Mouse (Mus musculus): ENCODE measurements around the gene Opcml. TPM values are rescaled to one million over a fixed set of nuclear protein-coding genes. Genes with fewer than 3 reads are reported as not detected.

The Opcml gene
- polyA plus RNA-seq, 1 experiment from 2014 or later = 0.02 TPM

GRCm38 (mm10) chr9:28621939-28622338 is 831.4 kb downstream of the Opcml start:
- Histone ChIP-seq H3K27ac (ENCODE audit: low read depth) (no peak overlapping the region), H3K4me2 (ENCODE audit: low read depth, low read length) (no peak overlapping the region), H3K4me1 (ENCODE audit: insufficient read depth) (no peaks in the 10 kb centered on the region), H3K36me3 (replicated peaks; ENCODE audit: insufficient read depth, low read length) (no peaks in the 10 kb centered on the region), H3K9ac (replicated peaks) (no peak overlapping the region), H3K27me3 (ENCODE audit: insufficient read depth, low read length) (no peaks in the 10 kb centered on the region), H3K9me3 (ENCODE audit: low read length) (no peaks in the 10 kb centered on the region), H3K4me3 (ENCODE audit: low read depth, low read length) (no peak overlapping the region)
- WGBS (ENCODE audit: insufficient replicate concordance) = 64% methylated on average over 1 of the region's 1 CpGs
- ATAC-seq (no peak), DNase-seq (no peak)
- TF ChIP-seq CTCF (IDR thresholded peaks at IDR 0.05; ENCODE audit: low read depth) = no peak

- WGBS (ENCODE audit: insufficient replicate concordance) = 64% methylated on average over 10 of the region's 10 CpGs
- TF ChIP-seq EP300 (IDR thresholded peaks at IDR 0.05; ENCODE audit: low read depth) = no peak
- TF ChIP-seq CTCF (IDR thresholded peaks at IDR 0.05; ENCODE audit: low read depth) = no peak
- H3K9me3 ChIP-seq (ENCODE audit: low read length) = no peaks in the 10 kb centered on the region
- H3K4me1 ChIP-seq (ENCODE audit: insufficient read depth) = no peaks in the 10 kb centered on the region
- ATAC-seq (no peak), DNase-seq (no peak)
- H3K27me3 ChIP-seq (ENCODE audit: insufficient read depth, low read length) = no peaks in the 10 kb centered on the region
- H3K4me3 ChIP-seq (ENCODE audit: low read depth, low read length) = no peak overlapping the region
- H3K27ac ChIP-seq (ENCODE audit: low read depth) = no peak overlapping the region
- H3K9ac ChIP-seq (replicated peaks) = no peak overlapping the region
- no peaks in the 10 kb centered on the region for H3K36me3 ChIP-seq (replicated peaks; ENCODE audit: insufficient read depth, low read length)
- H3K4me2 ChIP-seq (ENCODE audit: low read depth, low read length) = no peak overlapping the region
These were observed 834.3 kb downstream of the Opcml start for GRCm38 (mm10) chr9:28624870-28625269.

GRCm38 (mm10) chr9:28642766-28643165 is 852.2 kb downstream of the Opcml start:
- H3K4me1 ChIP-seq (ENCODE audit: insufficient read depth) = no peaks in the 10 kb centered on the region
- ATAC-seq (no peak), DNase-seq (no peak)
- TF ChIP-seq CTCF (IDR thresholded peaks at IDR 0.05; ENCODE audit: low read depth) (no peak), EP300 (IDR thresholded peaks at IDR 0.05; ENCODE audit: low read depth) (no peak)
- H3K27ac ChIP-seq (ENCODE audit: low read depth) = no peak overlapping the region
- H3K9ac ChIP-seq (replicated peaks) = no peak overlapping the region
- no peak overlapping the region for H3K4me2 ChIP-seq (ENCODE audit: low read depth, low read length)
- no peaks in the 10 kb centered on the region for H3K9me3 ChIP-seq (ENCODE audit: low read length)
- H3K4me3 ChIP-seq (ENCODE audit: low read depth, low read length) = no peak overlapping the region
- H3K36me3 ChIP-seq (replicated peaks; ENCODE audit: insufficient read depth, low read length) = no peaks in the 10 kb centered on the region
- no peaks in the 10 kb centered on the region for H3K27me3 ChIP-seq (ENCODE audit: insufficient read depth, low read length)

- ATAC-seq = no peak
- no peak for TF ChIP-seq EP300 (IDR thresholded peaks at IDR 0.05; ENCODE audit: low read depth)
- TF ChIP-seq CTCF (IDR thresholded peaks at IDR 0.05; ENCODE audit: low read depth) = no peak
- WGBS (ENCODE audit: insufficient replicate concordance) = 72% methylated on average over 2 of the region's 2 CpGs
These were observed 853.5 kb downstream of the Opcml start for GRCm38 (mm10) chr9:28644063-28644462.

GRCm38 (mm10) chr9:28650089-28650488 is 859.5 kb downstream of the Opcml start:
- Histone ChIP-seq H3K27ac (ENCODE audit: low read depth) (no peak overlapping the region), H3K9ac (replicated peaks) (no peak overlapping the region), H3K9me3 (ENCODE audit: low read length) (no peaks in the 10 kb centered on the region), H3K27me3 (ENCODE audit: insufficient read depth, low read length) (no peaks in the 10 kb centered on the region), H3K4me3 (ENCODE audit: low read depth, low read length) (no peak overlapping the region), H3K36me3 (replicated peaks; ENCODE audit: insufficient read depth, low read length) (no peaks in the 10 kb centered on the region), H3K4me2 (ENCODE audit: low read depth, low read length) (no peak overlapping the region), H3K4me1 (ENCODE audit: insufficient read depth) (no peaks in the 10 kb centered on the region)
- 48% methylated on average over 4 of the region's 4 CpGs for WGBS (ENCODE audit: insufficient replicate concordance)
- TF ChIP-seq EP300 (IDR thresholded peaks at IDR 0.05; ENCODE audit: low read depth) (no peak), CTCF (IDR thresholded peaks at IDR 0.05; ENCODE audit: low read depth) (no peak)
- DNase-seq (no peak), ATAC-seq (no peak)

More at GRCm38 (mm10) chr9:28644063-28644462, 853.5 kb downstream of the Opcml start:
- no peak for DNase-seq
- Histone ChIP-seq H3K9ac (replicated peaks) (no peak overlapping the region), H3K9me3 (ENCODE audit: low read length) (no peaks in the 10 kb centered on the region), H3K4me1 (ENCODE audit: insufficient read depth) (no peaks in the 10 kb centered on the region), H3K4me3 (ENCODE audit: low read depth, low read length) (no peak overlapping the region), H3K36me3 (replicated peaks; ENCODE audit: insufficient read depth, low read length) (no peaks in the 10 kb centered on the region), H3K4me2 (ENCODE audit: low read depth, low read length) (no peak overlapping the region), H3K27me3 (ENCODE audit: insufficient read depth, low read length) (no peaks in the 10 kb centered on the region), H3K27ac (ENCODE audit: low read depth) (no peak overlapping the region)

GRCm38 (mm10) chr9:28659996-28660395 is 869.4 kb downstream of the Opcml start:
- 77% methylated on average over 2 of the region's 2 CpGs for WGBS (ENCODE audit: insufficient replicate concordance)
- Histone ChIP-seq H3K4me3 (ENCODE audit: low read depth, low read length) (no peak overlapping the region), H3K27ac (ENCODE audit: low read depth) (no peak overlapping the region), H3K9ac (replicated peaks) (no peak overlapping the region), H3K4me1 (ENCODE audit: insufficient read depth) (no peaks in the 10 kb centered on the region), H3K4me2 (ENCODE audit: low read depth, low read length) (no peak overlapping the region), H3K27me3 (ENCODE audit: insufficient read depth, low read length) (no peaks in the 10 kb centered on the region), H3K9me3 (ENCODE audit: low read length) (no peaks in the 10 kb centered on the region), H3K36me3 (replicated peaks; ENCODE audit: insufficient read depth, low read length) (no peaks in the 10 kb centered on the region)
- ATAC-seq (no peak), DNase-seq (no peak)
- TF ChIP-seq EP300 (IDR thresholded peaks at IDR 0.05; ENCODE audit: low read depth) = no peak
- TF ChIP-seq CTCF (IDR thresholded peaks at IDR 0.05; ENCODE audit: low read depth) = no peak

GRCm38 (mm10) chr9:28662882-28663281 is 872.3 kb downstream of the Opcml start:
- Histone ChIP-seq H3K27ac (ENCODE audit: low read depth) (no peak overlapping the region), H3K27me3 (ENCODE audit: insufficient read depth, low read length) (no peaks in the 10 kb centered on the region), H3K9ac (replicated peaks) (no peak overlapping the region), H3K36me3 (replicated peaks; ENCODE audit: insufficient read depth, low read length) (no peaks in the 10 kb centered on the region), H3K9me3 (ENCODE audit: low read length) (no peaks in the 10 kb centered on the region), H3K4me3 (ENCODE audit: low read depth, low read length) (no peak overlapping the region), H3K4me1 (ENCODE audit: insufficient read depth) (no peaks in the 10 kb centered on the region), H3K4me2 (ENCODE audit: low read depth, low read length) (no peak overlapping the region)
- DNase-seq (no peak), ATAC-seq (no peak)
- TF ChIP-seq EP300 (IDR thresholded peaks at IDR 0.05; ENCODE audit: low read depth) = no peak
- no peak for TF ChIP-seq CTCF (IDR thresholded peaks at IDR 0.05; ENCODE audit: low read depth)
- 81% methylated on average over 3 of the region's 3 CpGs for WGBS (ENCODE audit: insufficient replicate concordance)
